Mouse (Mus musculus): ENCODE results near the gene Hcrtr1.

- TF ChIP-seq CTCF (IDR thresholded peaks at IDR 0.05; ENCODE audit: extremely low read depth, insufficient read depth, insufficient read length, insufficient replicate concordance) (no peak), POLR2A (IDR thresholded peaks at IDR 0.05; ENCODE audit: low read depth, low read length) (no peak)
Observed at GRCm38 (mm10) chr4:130177087-130177486, 37.9 kb upstream of the Hcrtr1 start.

All from spleen, adult 2 months (tissue).